Comparison of ENCODE assay signal across 28 mouse cellular contexts in genomic region chr12:28638778-28639177, GRCm38 (mm10). TPM values are rescaled to one million over a fixed set of nuclear protein-coding genes. Genes with fewer than 3 reads are reported as not detected.
DNase-seq lines count a peak whose midpoint lies in the region; ATAC-seq and TF ChIP-seq lines count a peak whose summit lies in the region.
"Had no signal": no experiment of that assay in that cellular context is flagged by ENCODE, and none has a peak within 500 bp of the region (broad histone marks: within the 10 kb centered on the region; RNA-seq: fewer than 3 reads in every experiment).

No protein-coding gene starts in this region.

- no peak overlapping the region for H3K4me3 ChIP-seq in heart, adult 2 months
- H3K4me3 ChIP-seq in liver, embryonic 14.5 days (ENCODE audit: insufficient read depth in 1 of 2, low read depth in 2 of 2, low read length in 2 of 2) = no peak overlapping the region
- no peak overlapping the region for H3K4me3 ChIP-seq in liver, embryonic 11.5 days (ENCODE audit: low read depth, low read length)
- H3K4me3 ChIP-seq in ES-Bruce4 (ENCODE audit: low read depth, low read length) = no peak overlapping the region
- H3K4me3 ChIP-seq in lung, adult 2 months (replicated peaks; ENCODE audit: extremely low read depth, low read depth, low read length) = no peak overlapping the region
- H3K4me3 ChIP-seq: embryonic facial prominence, embryonic 10.5 days; hindbrain, embryonic 10.5 days; limb, embryonic 12.5 days; midbrain, embryonic 10.5 days had no signal

- no peak overlapping the region for H3K4me2 ChIP-seq in liver, embryonic 14.5 days (ENCODE audit: low read depth)
- no peak overlapping the region for H3K4me2 ChIP-seq in liver, embryonic 11.5 days
- H3K4me2 ChIP-seq: heart, embryonic 11.5 days; limb, embryonic 12.5 days had no signal

- WGBS in heart, adult 2 months = 47% methylated on average over 2 of the region's 2 CpGs
- WGBS in liver, embryonic 14.5 days (ENCODE audit: insufficient replicate concordance) = 40% methylated on average over 2 of the region's 2 CpGs
- 53% methylated on average over 2 of the region's 2 CpGs for WGBS in liver, embryonic 11.5 days
- 62% methylated on average over 2 of the region's 2 CpGs for WGBS in lung, adult 2 months

- no peak overlapping the region for H3K9ac ChIP-seq in heart, adult 2 months (ENCODE audit: low read depth, low read length)
- H3K9ac ChIP-seq in liver, embryonic 14.5 days (replicated peaks) = no peak overlapping the region
- no peak overlapping the region for H3K9ac ChIP-seq in liver, embryonic 11.5 days (ENCODE audit: low read depth, low read length)
- no peak overlapping the region for H3K9ac ChIP-seq in ES-Bruce4 (ENCODE audit: low read depth, poor library complexity, severe bottlenecking)
- H3K9ac ChIP-seq: limb, embryonic 12.5 days had no signal

- no peak for DNase-seq in heart, adult 2 months
- no peak for DNase-seq in heart, postnatal 36 days
- no peak for DNase-seq in liver, embryonic 14.5 days (ENCODE audit: low read depth in 3 of 3, low spot score in 3 of 3)
- no peak for DNase-seq in liver, embryonic 11.5 days (ENCODE audit: low spot score)
- DNase-seq in splenic B cell, adult 2 months (ENCODE audit: low read depth, low spot score) = peak; percentile 45
- no peak for DNase-seq in lung, adult 2 months
- DNase-seq: adrenal gland, postnatal 36 days; cerebellum, adult 9-10 months; kidney, adult 8-10 months; kidney, postnatal 14 days; layer of hippocampus, postnatal 36 days; lung, postnatal 10 days; thymus, postnatal 25 days had no signal

- no peaks in the 10 kb centered on the region for H3K9me3 ChIP-seq in liver, embryonic 14.5 days (ENCODE audit: control insufficient read depth, low read length)
- H3K9me3 ChIP-seq in liver, embryonic 11.5 days (ENCODE audit: control insufficient read depth, low read length) = no peaks in the 10 kb centered on the region
- no peaks in the 10 kb centered on the region for H3K9me3 ChIP-seq in ES-Bruce4 (replicated peaks; ENCODE audit: control insufficient read depth, insufficient read depth, low read length, poor library complexity, severe bottlenecking)
- H3K9me3 ChIP-seq: embryonic facial prominence, embryonic 10.5 days; hindbrain, embryonic 10.5 days; limb, embryonic 12.5 days; midbrain, embryonic 10.5 days had no signal

- H3K79me2 ChIP-seq in heart, adult 2 months (replicated peaks; ENCODE audit: control insufficient read depth, insufficient read depth, low read length) = 0 out of 2 replicates have a peak, but pooled peaks cover 1% of the 10 kb centered on the region

- peaks cover 8% of the 10 kb centered on the region for H3K36me3 ChIP-seq in heart, adult 2 months (ENCODE audit: control insufficient read depth, insufficient read depth, low read length)
- peaks cover 7% of the 10 kb centered on the region for H3K36me3 ChIP-seq in liver, embryonic 14.5 days (replicated peaks; ENCODE audit: control insufficient read depth, insufficient read depth, low read depth)
- H3K36me3 ChIP-seq in liver, embryonic 11.5 days (ENCODE audit: control insufficient read depth, insufficient read depth, low read length) = peaks cover 6% of the 10 kb centered on the region
- H3K36me3 ChIP-seq in ES-Bruce4 (ENCODE audit: control insufficient read depth, insufficient read depth, low read length, poor library complexity, severe bottlenecking) = peaks cover 16% of the 10 kb centered on the region
- peaks cover 3% of the 10 kb centered on the region; the same call in 1 of the 2 replicates for H3K36me3 ChIP-seq in splenic B cell, adult 2 months (ENCODE audit: control insufficient read depth, insufficient read depth, low read length, poor library complexity, severe bottlenecking)

- intact Hi-C loops in heart, adult 2 months (cut with DNase I) = no loop called here
- intact Hi-C loops in heart, postnatal 36 days (cut with DNase I) = no loop called here

- TF ChIP-seq POLR2A in heart, adult 2 months (IDR thresholded peaks at IDR 0.05; ENCODE audit: insufficient read depth, low read depth, low read length) = no peak
- no peak for TF ChIP-seq POLR2A in ES-Bruce4 (IDR thresholded peaks at IDR 0.05; ENCODE audit: insufficient read depth, low read length)
- no peak for TF ChIP-seq POLR2A in lung, adult 2 months (IDR thresholded peaks at IDR 0.05; ENCODE audit: borderline replicate concordance, extremely low read depth, low read depth, low read length)

- H3K4me1 ChIP-seq in heart, adult 2 months (ENCODE audit: control insufficient read depth, insufficient read depth, low read length) = peaks cover 3% of the 10 kb centered on the region
- H3K4me1 ChIP-seq in liver, embryonic 14.5 days (replicated peaks; ENCODE audit: control insufficient read depth in 2 of 2, insufficient read depth in 2 of 2, low read length in 1 of 2) = peaks cover 0 to 10% of the 10 kb centered on the region in 2 experiments; a peak in 2 of 4 replicates
- peaks cover 5% of the 10 kb centered on the region for H3K4me1 ChIP-seq in liver, embryonic 11.5 days (replicated peaks; ENCODE audit: control insufficient read depth, insufficient read depth, low read length)
- no peaks in the 10 kb centered on the region for H3K4me1 ChIP-seq in ES-Bruce4 (ENCODE audit: control insufficient read depth, insufficient read depth, low read length)
- peaks cover 2% of the 10 kb centered on the region; the same call in 1 of the 2 replicates for H3K4me1 ChIP-seq in lung, adult 2 months (ENCODE audit: control insufficient read depth, insufficient read depth, low read length)

- no peak for TF ChIP-seq EP300 in heart, adult 2 months (IDR thresholded peaks at IDR 0.05; ENCODE audit: insufficient read depth, low read depth, low read length)
- no peak for TF ChIP-seq EP300 in liver, embryonic 14.5 days (IDR thresholded peaks at IDR 0.05; ENCODE audit: low read depth)
- TF ChIP-seq EP300 in ES-Bruce4 (IDR thresholded peaks at IDR 0.05; ENCODE audit: insufficient read depth, low read depth, low read length) = no peak

- 0 out of 2 replicates have a peak, but pooled peaks have one; percentile 20 for TF ChIP-seq CTCF in heart, adult 2 months (IDR thresholded peaks at IDR 0.05)
- TF ChIP-seq CTCF in liver, embryonic 14.5 days (IDR thresholded peaks at IDR 0.05; ENCODE audit: low read depth) = peak; percentile 40; the same call in 1 of the 2 replicates
- TF ChIP-seq CTCF in ES-Bruce4 (IDR thresholded peaks at IDR 0.05; ENCODE audit: low read depth, low read length) = peak; percentile 4
- TF ChIP-seq CTCF in lung, adult 2 months (IDR thresholded peaks at IDR 0.05; ENCODE audit: insufficient read depth, low read length) = no peak

- no peak overlapping the region for H3K27ac ChIP-seq in heart, adult 2 months
- H3K27ac ChIP-seq in liver, embryonic 14.5 days = no peak overlapping the region
- no peak overlapping the region for H3K27ac ChIP-seq in liver, embryonic 11.5 days (ENCODE audit: low read depth, low read length)
- H3K27ac ChIP-seq in ES-Bruce4 (ENCODE audit: insufficient read depth, low read length) = no peak overlapping the region
- H3K27ac ChIP-seq: embryonic facial prominence, embryonic 10.5 days; hindbrain, embryonic 10.5 days; limb, embryonic 12.5 days; midbrain, embryonic 10.5 days had no signal

- no peaks in the 10 kb centered on the region for H3K27me3 ChIP-seq in heart, adult 2 months (ENCODE audit: control insufficient read depth, insufficient read depth, low read length)
- no peaks in the 10 kb centered on the region for H3K27me3 ChIP-seq in liver, embryonic 14.5 days (ENCODE audit: control insufficient read depth, insufficient read depth, low read length)
- 0 out of 2 replicates have a peak, but pooled peaks cover 2% of the 10 kb centered on the region for H3K27me3 ChIP-seq in liver, embryonic 11.5 days (replicated peaks; ENCODE audit: control insufficient read depth, insufficient read depth, low read length)
- no peaks in the 10 kb centered on the region for H3K27me3 ChIP-seq in ES-Bruce4 (ENCODE audit: control insufficient read depth, insufficient read depth, low read length, poor library complexity, severe bottlenecking)
- no peaks in the 10 kb centered on the region for H3K27me3 ChIP-seq in splenic B cell, adult 2 months (ENCODE audit: control insufficient read depth, insufficient read depth, low read length, poor library complexity, severe bottlenecking)

- no peak for ATAC-seq in liver, embryonic 14.5 days (ENCODE audit: insufficient read depth)
- ATAC-seq in liver, embryonic 11.5 days (replicated peaks; ENCODE audit: low FRiP score) = no peak

RNA-seq across cellular contexts. Expression of gene Rps7, which starts 3.0 kb away (rescaled TPM):
- 100 to 1,000 TPM; 228 to 303 TPM for total RNA-seq in heart, adult 2 months (2021)
- 176 and 182 TPM in 2 replicates for polyA plus RNA-seq in heart, adult 2 months (2012; rRNA removed)
- total RNA-seq in heart, postnatal 36 days (2021) = 100 to 1,000 TPM; 264 to 294 TPM
- polyA plus RNA-seq in liver, embryonic 14.5 days (2012; rRNA removed) = 548 and 604 TPM in 2 replicates
- polyA plus RNA-seq in liver, embryonic 14.5 days (2014; fragmentation: Nextera tagmentation; extraction: Ambion mirVana) = 640 and 652 TPM in 2 replicates
- 1,023 and 1,028 TPM in 2 replicates for polyA plus RNA-seq in liver, embryonic 11.5 days (2014; fragmentation: Nextera tagmentation; extraction: Ambion mirVana)
- polyA plus RNA-seq in ES-Bruce4 (2011; ENCODE audit: insufficient read depth, insufficient read length, low read depth, missing spikeins) = 1,062 and 1,139 TPM in 2 replicates
- polyA plus RNA-seq in lung, adult 2 months (2012; rRNA removed) = 158 and 175 TPM in 2 replicates

RNA-seq across cellular contexts. Expression of gene Rnaseh1, which starts 10.6 kb away (rescaled TPM):
- total RNA-seq in heart, adult 2 months (2021) = 1 to 10 TPM; 6.9 to 8.4 TPM
- 7.0 and 7.7 TPM in 2 replicates for polyA plus RNA-seq in heart, adult 2 months (2012; rRNA removed)
- total RNA-seq in heart, postnatal 36 days (2021) = 1 to 10 TPM; 6.3 to 6.9 TPM
- 7.1 and 9.7 TPM in 2 replicates for polyA plus RNA-seq in liver, embryonic 14.5 days (2012; rRNA removed)
- 9.3 and 10.3 TPM in 2 replicates for polyA plus RNA-seq in liver, embryonic 14.5 days (2014; fragmentation: Nextera tagmentation; extraction: Ambion mirVana)
- polyA plus RNA-seq in liver, embryonic 11.5 days (2014; fragmentation: Nextera tagmentation; extraction: Ambion mirVana) = 28.7 and 30.8 TPM in 2 replicates
- polyA plus RNA-seq in ES-Bruce4 (2011; ENCODE audit: insufficient read depth, insufficient read length, low read depth, missing spikeins) = 31.1 and 37.0 TPM in 2 replicates
- polyA plus RNA-seq in lung, adult 2 months (2012; rRNA removed) = 9.1 and 11.7 TPM in 2 replicates

RNA-seq across cellular contexts. Expression of gene Colec11, which starts 15.6 kb away (rescaled TPM):
- 10 to 100 TPM; 14.3 to 17.9 TPM for total RNA-seq in heart, adult 2 months (2021)
- 15.2 and 18.3 TPM in 2 replicates for polyA plus RNA-seq in heart, adult 2 months (2012; rRNA removed)
- total RNA-seq in heart, postnatal 36 days (2021) = 10 to 100 TPM; 20.5 to 20.8 TPM
- polyA plus RNA-seq in liver, embryonic 14.5 days (2012; rRNA removed) = 6.1 and 8.7 TPM in 2 replicates
- 12.8 and 13.1 TPM in 2 replicates for polyA plus RNA-seq in liver, embryonic 14.5 days (2014; fragmentation: Nextera tagmentation; extraction: Ambion mirVana)
- 24.2 and 24.3 TPM in 2 replicates for polyA plus RNA-seq in liver, embryonic 11.5 days (2014; fragmentation: Nextera tagmentation; extraction: Ambion mirVana)
- not detected in 2 replicates for polyA plus RNA-seq in ES-Bruce4 (2011; ENCODE audit: insufficient read depth, insufficient read length, low read depth, missing spikeins)
- polyA plus RNA-seq in lung, adult 2 months (2012; rRNA removed) = 0.91 and 1.0 TPM in 2 replicates
- total RNA-seq: neutrophil, adult 5-6 weeks had no signal
- polyA plus RNA-seq: limb, embryonic 12.5 days had no signal

RNA-seq across cellular contexts. Expression of gene Adi1, which starts 36.3 kb away (rescaled TPM):
- total RNA-seq in heart, adult 2 months (2021) = 10 to 100 TPM; 51.5 to 52.0 TPM
- 27.8 and 45.7 TPM in 2 replicates for polyA plus RNA-seq in heart, adult 2 months (2012; rRNA removed)
- 10 to 100 TPM; 47.3 to 51.7 TPM for total RNA-seq in heart, postnatal 36 days (2021)
- 13.0 and 17.2 TPM in 2 replicates for polyA plus RNA-seq in liver, embryonic 14.5 days (2012; rRNA removed)
- polyA plus RNA-seq in liver, embryonic 14.5 days (2014; fragmentation: Nextera tagmentation; extraction: Ambion mirVana) = 41.0 and 46.2 TPM in 2 replicates
- 80.0 and 91.4 TPM in 2 replicates for polyA plus RNA-seq in liver, embryonic 11.5 days (2014; fragmentation: Nextera tagmentation; extraction: Ambion mirVana)
- 54.2 and 59.0 TPM in 2 replicates for polyA plus RNA-seq in ES-Bruce4 (2011; ENCODE audit: insufficient read depth, insufficient read length, low read depth, missing spikeins)
- polyA plus RNA-seq in lung, adult 2 months (2012; rRNA removed) = 14.1 and 22.8 TPM in 2 replicates

RNA-seq across cellular contexts. Expression of gene Allc, which starts 56.5 kb away (rescaled TPM):
- not detected for total RNA-seq in heart, adult 2 months (2021)
- 0.10 and 0.12 TPM in 2 replicates for polyA plus RNA-seq in heart, adult 2 months (2012; rRNA removed)
- total RNA-seq in heart, postnatal 36 days (2021) = not detected
- polyA plus RNA-seq in liver, embryonic 14.5 days (2012; rRNA removed) = not detected in 2 replicates
- not detected in 2 replicates for polyA plus RNA-seq in liver, embryonic 14.5 days (2014; fragmentation: Nextera tagmentation; extraction: Ambion mirVana)
- polyA plus RNA-seq in liver, embryonic 11.5 days (2014; fragmentation: Nextera tagmentation; extraction: Ambion mirVana) = 0.13 TPM in 1 of 2 replicates, not detected in the other
- polyA plus RNA-seq in ES-Bruce4 (2011; ENCODE audit: insufficient read depth, insufficient read length, low read depth, missing spikeins) = not detected in 2 replicates
- polyA plus RNA-seq in lung, adult 2 months (2012; rRNA removed) = not detected in 2 replicates
- total RNA-seq: adrenal gland, adult 18-20 months; adrenal gland, postnatal 36 days; ES-E14; gastrocnemius, adult 8-10 months; granulocyte monocyte progenitor cell, adult 5-6 weeks; neutrophil, adult 5-6 weeks had no signal
- polyA plus RNA-seq: embryonic facial prominence, embryonic 10.5 days; heart, embryonic 11.5 days; heart, postnatal 0 days; hindbrain, embryonic 10.5 days; limb, embryonic 12.5 days; liver, embryonic 16.5 days; midbrain, embryonic 10.5 days; spleen, adult 2 months; stomach, embryonic 14.5 days had no signal
